Mouse (Mus musculus) ES-Bruce4 (cell line): ENCODE measurements around the gene Zfp704. TPM values are rescaled to one million over a fixed set of nuclear protein-coding genes. Genes with fewer than 3 reads are reported as not detected.

Source experiments
- H3K27ac ChIP-seq: 2 replicates; pipeline ENCODE4 v1.5.1; 2012; ENCODE audit warnings: low read length, inconsistent platforms; ENCODE audit not compliant: insufficient read depth
- H3K27me3 ChIP-seq: 2 replicates; pipeline ENCODE4 v1.6.1; 2012; ENCODE audit warnings: mild to moderate bottlenecking, low read length, inconsistent platforms; ENCODE audit not compliant: control insufficient read depth, poor library complexity, insufficient read depth, severe bottlenecking
- H3K36me3 ChIP-seq: 2 replicates; pipeline ENCODE4 v1.6.1; 2012; ENCODE audit warnings: inconsistent platforms, mild to moderate bottlenecking, low read length, moderate library complexity; ENCODE audit not compliant: control insufficient read depth, poor library complexity, insufficient read depth, severe bottlenecking
- H3K4me1 ChIP-seq: one replicate; pipeline ENCODE4 v1.8.1; 2011; ENCODE audit warnings: low read length; ENCODE audit not compliant: control insufficient read depth, insufficient read depth
- H3K4me3 ChIP-seq: 2 replicates; pipeline ENCODE4 v1.5.1; 2011; ENCODE audit warnings: low read depth, mild to moderate bottlenecking, low read length
- H3K9ac ChIP-seq: 2 replicates; pipeline ENCODE4 v1.6.1; 2012; ENCODE audit warnings: low read depth, mild to moderate bottlenecking, inconsistent platforms; ENCODE audit not compliant: poor library complexity, severe bottlenecking
- H3K9me3 ChIP-seq: replicated peaks from 2 replicates; pipeline ENCODE4 v1.6.1; 2012; ENCODE audit warnings: mild to moderate bottlenecking, low read length, inconsistent platforms; ENCODE audit not compliant: control insufficient read depth, poor library complexity, insufficient read depth, severe bottlenecking
- CTCF ChIP-seq: IDR thresholded peaks from one replicate; pipeline ENCODE4 v1.8.1; 2011; ENCODE audit warnings: low read depth, low read length
- EP300 ChIP-seq: IDR thresholded peaks from 2 replicates; pipeline ENCODE4 v1.6.1; 2011; ENCODE audit warnings: low read depth, low read length; ENCODE audit not compliant: insufficient read depth
- POLR2A ChIP-seq: IDR thresholded peaks from one replicate; pipeline ENCODE4 v1.8.1; 2011; ENCODE audit warnings: low read length; ENCODE audit not compliant: insufficient read depth
- polyA plus RNA-seq: library from polyadenylated mRNA; stranded (reverse); fragments of >200 nt; gene quantifications from 2 replicates; pipeline ENCODE4 v1.2.4, GENCODE M21; 2011; ENCODE audit warnings: low read depth; ENCODE audit not compliant: missing spikeins, insufficient read depth, insufficient read length

Zfp704 gene
- polyA plus RNA-seq, 1 experiment, result 24.7 TPM

- no peaks in the 10 kb centered on the region for H3K9me3 ChIP-seq
- H3K4me3 ChIP-seq, result no peak overlapping the region
- no peaks in the 10 kb centered on the region for H3K36me3 ChIP-seq
- H3K27ac ChIP-seq, result no peak overlapping the region
- no peaks in the 10 kb centered on the region for H3K27me3 ChIP-seq
- TF ChIP-seq CTCF (no peak), POLR2A (no peak), EP300 (no peak)
- H3K4me1 ChIP-seq, result no peaks in the 10 kb centered on the region
- H3K9ac ChIP-seq, result no peak overlapping the region
These were observed 186.2 kb downstream of the Zfp704 start for GRCm38 (mm10) chr3:9423669-9424068.

- TF ChIP-seq POLR2A (no peak), EP300 (no peak), CTCF (no peak)
- H3K27ac ChIP-seq, result no peak overlapping the region
These were observed 201.0 kb downstream of the Zfp704 start for GRCm38 (mm10) chr3:9408896-9409295.

GRCm38 (mm10) chr3:9407801-9408200 lies 202.1 kb downstream of the Zfp704 start:
- TF ChIP-seq CTCF (no peak), POLR2A (no peak), EP300 (no peak)
- no peaks in the 10 kb centered on the region for H3K27me3 ChIP-seq

More at GRCm38 (mm10) chr3:9408896-9409295, 201.0 kb downstream of the Zfp704 start:
- no peaks in the 10 kb centered on the region for H3K4me1 ChIP-seq
- no peaks in the 10 kb centered on the region for H3K27me3 ChIP-seq
- H3K9ac ChIP-seq, result no peak overlapping the region
- no peak overlapping the region for H3K4me3 ChIP-seq
- no peaks in the 10 kb centered on the region for H3K9me3 ChIP-seq
- no peaks in the 10 kb centered on the region for H3K36me3 ChIP-seq

GRCm38 (mm10) chr3:9407119-9407546 lies 202.8 kb downstream of the Zfp704 start:
- Histone ChIP-seq H3K27me3 (no peaks in the 10 kb centered on the region), H3K4me3 (no peak overlapping the region), H3K27ac (no peak overlapping the region), H3K9ac (no peak overlapping the region), H3K36me3 (no peaks in the 10 kb centered on the region), H3K9me3 (no peaks in the 10 kb centered on the region), H3K4me1 (no peaks in the 10 kb centered on the region)
- TF ChIP-seq EP300 (no peak), POLR2A (no peak), CTCF (no peak)

More at GRCm38 (mm10) chr3:9407801-9408200, 202.1 kb downstream of the Zfp704 start:
- no peaks in the 10 kb centered on the region for H3K4me1 ChIP-seq
- no peaks in the 10 kb centered on the region for H3K9me3 ChIP-seq
- no peak overlapping the region for H3K4me3 ChIP-seq
- H3K36me3 ChIP-seq, result no peaks in the 10 kb centered on the region
- no peak overlapping the region for H3K27ac ChIP-seq
- no peak overlapping the region for H3K9ac ChIP-seq

GRCm38 (mm10) chr3:9405341-9405740 lies 204.5 kb downstream of the Zfp704 start:
- Histone ChIP-seq H3K9me3 (no peaks in the 10 kb centered on the region), H3K27me3 (no peaks in the 10 kb centered on the region), H3K4me3 (no peak overlapping the region), H3K9ac (no peak overlapping the region), H3K36me3 (no peaks in the 10 kb centered on the region), H3K4me1 (no peaks in the 10 kb centered on the region), H3K27ac (no peak overlapping the region)
- TF ChIP-seq EP300, result no peak
- TF ChIP-seq POLR2A, result no peak
- no peak for TF ChIP-seq CTCF

GRCm38 (mm10) chr3:9403255-9404050 lies 206.4 kb downstream of the Zfp704 start:
- Histone ChIP-seq H3K4me1 (no peaks in the 10 kb centered on the region), H3K9me3 (no peaks in the 10 kb centered on the region), H3K27ac (no peak overlapping the region), H3K36me3 (no peaks in the 10 kb centered on the region), H3K27me3 (no peaks in the 10 kb centered on the region), H3K9ac (no peak overlapping the region), H3K4me3 (no peak overlapping the region)
- no peak for TF ChIP-seq POLR2A
- no peak for TF ChIP-seq CTCF
- TF ChIP-seq EP300, result no peak
